Mouse (Mus musculus): ENCODE results near the gene Zbp1.
A peak's percentile ranks its signal among the peaks of the same experiment; 100 is the strongest.

Zbp1 gene

DNA sequence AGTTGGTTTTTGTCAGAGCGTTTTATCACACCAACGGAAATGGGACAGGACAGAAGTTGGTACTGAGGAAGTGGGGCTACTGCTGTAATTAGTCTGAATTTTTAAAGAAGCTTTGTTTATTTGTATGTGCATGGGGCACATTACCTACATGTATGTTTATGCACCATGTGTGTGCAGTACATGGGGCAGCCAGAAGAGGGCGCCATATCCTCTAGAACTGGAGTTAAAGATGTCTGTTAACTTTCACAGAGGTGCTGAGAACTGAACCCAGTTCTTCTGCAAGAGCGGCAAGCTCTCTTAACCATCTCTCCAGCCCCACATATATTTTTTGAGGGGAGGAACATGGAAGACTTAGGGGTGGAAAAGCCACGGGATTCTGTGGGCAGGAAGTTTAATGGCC is 43.0 kb downstream of the Zbp1 start:
- no peak for DNase-seq

- no peak for DNase-seq
Measured at GRCm38 (mm10) chr2:173174569-173174968, 44.2 kb downstream of the Zbp1 start.

GRCm38 (mm10) chr2:173173521-173174511 is 44.9 kb downstream of the Zbp1 start:
- peak; percentile 57 for DNase-seq

GRCm38 (mm10) chr2:173173008-173173407 is 45.7 kb downstream of the Zbp1 start:
- DNase-seq, result peak; percentile 53

DNA sequence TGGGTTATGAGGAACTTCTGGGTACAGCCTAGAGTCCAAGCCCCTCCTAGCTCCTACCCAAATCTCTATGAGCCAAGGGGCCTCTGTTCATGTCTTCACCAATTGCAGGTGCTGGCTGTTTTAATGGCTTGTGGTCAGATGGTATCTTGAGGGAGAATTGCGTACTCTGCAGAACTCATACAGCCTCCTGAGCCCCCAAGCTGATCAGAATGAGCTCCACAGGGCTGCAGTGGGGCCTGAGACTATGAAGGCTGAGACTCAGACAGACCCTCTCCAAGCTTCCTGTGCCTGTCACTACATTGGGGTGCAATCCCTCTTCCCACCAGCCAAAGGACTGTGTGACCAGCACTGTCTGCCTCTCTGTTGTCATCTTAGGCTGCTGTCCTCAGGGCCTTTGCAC is 46.3 kb downstream of the Zbp1 start:
- no peak for DNase-seq

- DNase-seq, result no peak
Measured at GRCm38 (mm10) chr2:173171956-173172355, 46.8 kb downstream of the Zbp1 start.

GRCm38 (mm10) chr2:173171470-173171869 is 47.3 kb downstream of the Zbp1 start:
- DNase-seq, result no peak

DNA sequence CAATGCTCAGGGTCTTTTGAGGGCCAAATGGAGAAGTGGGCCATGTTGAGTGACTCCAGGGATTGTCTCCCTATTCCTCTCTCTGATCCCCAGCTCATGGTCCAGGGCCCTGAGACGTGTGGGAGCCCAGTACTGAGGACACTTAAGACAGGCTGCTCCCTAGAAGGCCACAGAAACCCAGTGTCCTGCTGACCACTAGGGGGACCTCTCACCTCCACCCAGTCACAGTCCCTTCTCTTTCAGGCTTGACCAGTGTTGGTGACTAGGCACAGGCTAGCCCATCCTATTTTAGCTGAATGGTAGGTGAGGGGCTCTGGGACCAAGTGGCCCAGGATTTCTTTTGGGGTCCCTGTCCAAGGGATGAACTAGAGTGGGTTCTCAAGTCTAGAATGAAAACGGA is 48.0 kb downstream of the Zbp1 start:
- DNase-seq, result no peak

GRCm38 (mm10) chr2:173170081-173170480 is 48.6 kb downstream of the Zbp1 start:
- no peak for DNase-seq

DNA sequence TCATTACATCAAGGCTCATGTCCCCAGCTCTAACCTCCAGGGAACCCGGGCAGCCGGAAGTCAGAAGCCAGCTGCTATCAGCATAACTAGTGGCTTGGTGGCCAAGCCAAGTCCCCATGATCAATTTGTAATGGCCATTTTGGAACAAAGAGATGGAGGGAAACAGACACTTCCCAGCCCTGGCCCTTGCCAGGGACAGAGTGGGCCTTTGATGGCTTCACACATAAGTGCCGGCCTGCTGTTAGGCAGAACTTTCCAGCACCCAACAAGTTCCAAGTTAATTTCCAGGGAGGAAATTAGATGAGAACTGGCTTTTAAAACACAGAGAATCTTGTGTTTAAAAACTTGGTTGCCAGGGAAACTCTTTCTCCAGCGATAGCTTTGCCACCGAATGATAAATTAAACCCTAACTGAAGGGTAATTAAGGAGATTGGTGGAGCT is 50.3 kb downstream of the Zbp1 start:
- DNase-seq, result no peak

DNA sequence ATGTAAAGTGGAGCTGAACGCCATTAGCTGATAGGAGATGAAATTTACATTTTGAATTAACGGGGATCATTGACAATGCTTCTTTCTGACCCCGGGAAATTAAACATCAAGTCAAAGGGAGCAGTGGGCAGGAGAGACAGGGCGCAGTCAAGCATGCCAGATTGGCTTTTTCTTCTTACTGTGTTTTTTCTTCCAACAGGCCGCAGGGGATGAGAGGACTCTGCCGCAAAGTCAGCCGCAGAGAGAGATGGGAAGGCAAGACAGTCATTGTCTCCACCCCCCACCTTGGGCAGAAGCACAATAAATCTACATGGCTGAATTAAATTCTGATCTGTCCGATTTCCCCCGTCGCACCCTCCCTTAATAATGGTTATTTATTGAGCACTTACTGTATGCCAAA is 53.4 kb downstream of the Zbp1 start:
- no peak for DNase-seq

DNA sequence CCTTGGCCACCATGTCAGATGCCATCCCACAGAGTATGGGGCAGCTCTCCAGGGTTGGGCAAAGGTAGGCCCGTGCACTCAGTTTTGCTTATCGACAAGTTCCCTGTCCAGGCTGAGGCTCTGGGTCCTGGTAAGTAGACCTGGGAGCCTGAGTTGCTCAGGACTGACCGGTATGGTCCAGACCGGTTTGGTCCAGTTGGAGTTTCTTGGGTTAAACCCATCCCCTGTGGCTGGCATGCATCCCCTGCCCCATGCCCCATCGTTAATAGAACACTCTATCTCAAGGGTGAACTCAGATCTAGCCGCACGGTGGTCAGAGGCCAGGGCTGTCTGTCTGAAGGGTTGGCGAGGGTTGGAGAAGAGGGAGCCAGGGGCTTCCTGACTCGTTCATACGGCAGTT is 53.8 kb downstream of the Zbp1 start:
- DNase-seq, result no peak

- DNase-seq, result peak; percentile 63
Measured at GRCm38 (mm10) chr2:173164358-173164757, 54.4 kb downstream of the Zbp1 start.

GRCm38 (mm10) chr2:173163380-173163779 is 55.3 kb downstream of the Zbp1 start:
- DNase-seq, result no peak

DNA sequence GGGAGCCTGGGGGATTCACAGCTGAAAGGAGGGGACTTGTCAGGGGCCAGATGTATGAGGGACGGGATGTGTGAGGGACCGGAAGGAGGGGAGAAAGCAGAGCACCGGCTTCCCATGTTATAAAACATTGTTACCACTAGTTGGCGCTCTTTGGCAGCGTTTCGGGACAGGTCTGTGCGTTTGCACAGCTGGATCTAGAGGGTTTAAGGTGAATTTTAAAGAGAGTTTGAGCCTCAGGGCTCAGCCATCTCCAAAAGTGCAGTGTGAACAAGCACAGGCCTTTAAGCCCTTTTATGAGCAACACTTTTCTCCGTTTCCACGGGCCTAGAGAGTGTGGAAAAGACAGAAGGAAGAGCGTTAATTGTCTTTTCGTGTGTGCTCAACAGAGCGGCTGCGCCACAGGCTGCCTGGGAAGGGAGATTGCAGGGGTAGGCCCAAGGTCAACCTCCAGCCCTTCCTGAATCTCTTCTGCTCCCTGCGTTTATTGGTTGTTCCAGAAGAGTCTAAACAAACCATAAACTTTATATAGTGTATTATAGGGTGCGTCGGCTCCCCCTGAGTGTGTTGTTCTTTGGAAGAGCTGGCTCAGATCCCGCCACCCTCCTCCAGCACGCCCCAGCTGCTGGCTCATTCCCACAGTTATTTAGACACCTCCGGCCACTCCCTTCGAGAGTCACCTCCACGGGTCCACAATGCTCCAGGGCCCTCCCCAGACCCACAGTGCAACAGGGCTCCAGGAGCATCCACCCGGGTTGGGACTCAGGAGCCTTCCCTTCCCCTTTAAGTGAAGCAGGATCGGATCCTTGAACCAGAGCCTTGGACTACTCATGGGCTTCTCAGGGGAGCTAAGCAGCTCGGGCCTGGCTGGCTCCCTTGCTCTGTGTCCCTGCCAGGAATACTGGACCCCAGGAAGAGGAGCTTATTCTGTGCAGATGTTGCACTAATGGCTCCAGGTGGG is 59.1 kb downstream of the Zbp1 start:
- DNase-seq, result peak; percentile 69

DNA sequence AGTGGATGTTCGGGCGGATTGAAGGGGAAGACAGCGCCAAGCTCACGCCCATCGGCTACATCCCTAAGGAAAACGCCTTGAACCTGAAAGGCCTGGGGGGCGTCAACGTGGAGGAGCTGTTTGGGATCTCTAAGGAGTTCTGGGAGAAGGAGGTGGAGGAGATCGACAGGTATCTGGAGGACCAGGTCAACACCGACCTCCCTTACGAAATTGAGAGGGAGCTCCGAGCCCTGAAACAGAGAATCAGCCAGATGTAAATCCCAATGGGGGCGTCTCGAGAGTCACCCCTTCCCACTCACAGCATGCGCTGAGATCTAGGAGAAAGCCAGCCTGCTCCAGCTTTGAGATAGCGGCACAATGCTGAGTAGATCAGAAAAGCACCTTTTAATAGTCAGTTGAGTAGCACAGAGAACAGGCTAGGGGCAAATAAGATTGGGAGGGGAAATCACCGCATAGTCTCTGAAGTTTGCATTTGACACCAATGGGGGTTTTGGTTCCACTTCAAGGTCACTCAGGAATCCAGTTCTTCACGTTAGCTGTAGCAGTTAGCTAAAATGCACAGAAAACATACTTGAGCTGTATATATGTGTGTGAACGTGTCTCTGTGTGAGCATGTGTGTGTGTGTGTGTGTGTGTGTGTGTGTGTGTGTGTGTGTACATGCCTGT is 60.2 kb downstream of the Zbp1 start:
- no peak for DNase-seq

GRCm38 (mm10) chr2:173157871-173158270 is 60.9 kb downstream of the Zbp1 start:
- DNase-seq, result no peak

DNA sequence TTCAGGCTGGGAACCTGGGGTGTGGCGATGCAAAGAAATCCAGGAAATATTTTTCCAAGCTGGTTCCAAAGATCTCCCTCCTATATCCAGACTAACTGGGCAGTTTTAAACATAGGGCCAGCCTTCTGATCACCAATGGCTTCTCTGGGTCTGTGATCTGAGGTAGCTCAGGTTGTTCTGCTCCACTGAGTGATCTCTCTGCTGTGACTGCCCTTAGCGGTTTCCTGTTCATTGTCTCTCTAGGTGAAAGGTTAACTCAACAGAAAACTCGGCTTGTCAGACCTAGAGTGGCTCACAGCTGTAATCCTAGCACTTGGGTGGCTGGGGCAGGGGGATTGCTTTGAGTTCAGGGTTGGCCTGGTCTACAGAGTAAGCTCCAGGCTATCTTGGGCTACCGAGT is 61.3 kb downstream of the Zbp1 start:
- DNase-seq, result no peak

GRCm38 (mm10) chr2:173156923-173157322 is 61.8 kb downstream of the Zbp1 start:
- DNase-seq, result no peak
